Mouse (Mus musculus) MEL (cell line): Measurements from ENCODE around the gene Tiprl.

Experiments
- CTCF ChIP-seq, 3 experiments: IDR thresholded peaks in 2 of 3; conservative IDR thresholded peaks in 1 of 3; 2 replicates each; pipeline ENCODE4 v1.5.1; 2011 to 2012; ENCODE audit warnings: low read length in 3 of 3, low read depth in 2 of 3, mild to moderate bottlenecking in 2 of 3, improper control_type of control experiment in 1 of 3, inconsistent platforms in 1 of 3, mixed read lengths in 1 of 3, moderate library complexity in 1 of 3; ENCODE audit not compliant: control insufficient read depth in 1 of 3, insufficient read depth in 1 of 3, poor library complexity in 1 of 3, severe bottlenecking in 1 of 3
- E2F4 ChIP-seq: IDR thresholded peaks from 2 replicates; pipeline ENCODE4 v1.6.1; 2011; ENCODE audit warnings: low read depth, low read length, improper control_type of control experiment, borderline replicate concordance
- EP300 ChIP-seq, 2 experiments: IDR thresholded peaks; 2 replicates each; pipeline ENCODE4 v1.6.1; 2011; ENCODE audit warnings: improper control_type of control experiment in 2 of 2, low read length in 2 of 2, low read depth in 1 of 2, mild to moderate bottlenecking in 1 of 2
- GABPA ChIP-seq: IDR thresholded peaks from 2 replicates; pipeline ENCODE4 v1.6.1; 2012; ENCODE audit warnings: low read depth, mild to moderate bottlenecking, inconsistent platforms, low read length, improper control_type of control experiment, moderate library complexity
- GATA1 ChIP-seq: IDR thresholded peaks from 2 replicates; pipeline ENCODE4 v1.6.1; 2011; ENCODE audit warnings: low read depth, low read length, improper control_type of control experiment
- HCFC1 ChIP-seq: IDR thresholded peaks from 2 replicates; pipeline ENCODE4 v1.6.1; 2012; ENCODE audit warnings: low read depth, mild to moderate bottlenecking, inconsistent platforms, low read length, improper control_type of control experiment, moderate library complexity
- MAFK ChIP-seq: IDR thresholded peaks from 2 replicates; pipeline ENCODE4 v1.6.1; 2011; ENCODE audit warnings: low read depth, mild to moderate bottlenecking, low read length, improper control_type of control experiment, borderline replicate concordance
- MXI1 ChIP-seq: IDR thresholded peaks from 2 replicates; pipeline ENCODE4 v1.6.1; 2011; ENCODE audit warnings: mild to moderate bottlenecking, low read depth, low read length, improper control_type of control experiment
- POLR2A ChIP-seq, 2 experiments: IDR thresholded peaks; 2 replicates each; pipeline ENCODE4 v1.6.1; 2011 to 2012; ENCODE audit warnings: low read length in 2 of 2, mild to moderate bottlenecking in 2 of 2, control low read depth in 1 of 2, improper control_type of control experiment in 1 of 2, low read depth in 1 of 2, moderate library complexity in 1 of 2; ENCODE audit not compliant: control insufficient read depth in 1 of 2, insufficient read depth in 1 of 2, poor library complexity in 1 of 2
- SIN3A ChIP-seq: IDR thresholded peaks from 2 replicates; pipeline ENCODE4 v1.6.1; 2012; ENCODE audit warnings: low read length, improper control_type of control experiment, inconsistent platforms
- TCF12 ChIP-seq: IDR thresholded peaks from 2 replicates; pipeline ENCODE4 v1.6.1; 2014; ENCODE audit warnings: low read depth, mild to moderate bottlenecking, inconsistent platforms, low read length, improper control_type of control experiment, moderate library complexity
- ZNF384 ChIP-seq: IDR thresholded peaks from 2 replicates; pipeline ENCODE4 v1.6.1; 2012; ENCODE audit warnings: low read depth, mild to moderate bottlenecking, inconsistent platforms, low read length, improper control_type of control experiment

DNA sequence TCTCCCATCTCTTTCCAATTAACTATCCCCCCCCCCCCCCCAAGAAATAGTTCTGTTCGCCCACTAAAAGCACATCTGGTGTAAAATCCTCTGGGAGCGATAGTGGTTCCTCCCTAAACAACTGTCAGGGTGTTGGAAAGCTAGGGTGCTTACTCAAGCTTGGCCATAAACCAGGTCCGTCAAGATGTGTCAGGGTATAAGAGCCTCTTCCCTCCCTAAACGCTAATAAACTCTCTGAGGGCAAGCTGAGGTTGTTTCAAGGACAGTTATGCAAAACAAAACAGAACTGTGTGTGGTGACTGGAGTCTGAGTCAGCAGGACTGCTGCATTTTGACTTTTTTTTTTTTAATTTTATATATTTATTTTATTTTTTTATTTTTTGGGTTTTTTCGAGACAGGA lies 10.3 kb upstream of the Tiprl start:
- TF ChIP-seq SIN3A, result no peak
- TF ChIP-seq GATA1, result no peak
- no peak for TF ChIP-seq CTCF (IDR thresholded peaks at IDR 0.05 in 2 of 3, conservative IDR thresholded peaks at IDR 0.05 in 1 of 3; ENCODE audit: control insufficient read depth in 1 of 3, insufficient read depth in 1 of 3, low read depth in 2 of 3, low read length in 3 of 3, poor library complexity in 1 of 3, severe bottlenecking in 1 of 3)
- TF ChIP-seq ZNF384, result no peak
- no peak for TF ChIP-seq POLR2A (IDR thresholded peaks at IDR 0.05; ENCODE audit: control insufficient read depth in 1 of 2, insufficient read depth in 1 of 2, low read depth in 1 of 2, low read length in 2 of 2, poor library complexity in 1 of 2)
- TF ChIP-seq EP300 (IDR thresholded peaks at IDR 0.05; ENCODE audit: low read depth in 1 of 2, low read length in 2 of 2), result no peak
- TF ChIP-seq HCFC1, result no peak
- no peak for TF ChIP-seq MAFK
- TF ChIP-seq TCF12, result no peak
- TF ChIP-seq GABPA, result no peak
- no peak for TF ChIP-seq E2F4
- TF ChIP-seq MXI1, result no peak
